Mouse (Mus musculus) left cerebral cortex, postnatal 10 days (tissue): ENCODE measurements around the gene Psma5. TPM values are rescaled to one million over a fixed set of nuclear protein-coding genes. Genes with fewer than 3 reads are reported as not detected.

Experiments used
- DNase-seq, 2 experiments: peaks; one replicate each; pipeline ENCODE4 v3.0.0; 2021 to 2022; ENCODE audit warnings: low spot score in 2 of 2, mixed read lengths in 1 of 2; ENCODE audit errors: extremely low spot score in 1 of 2
- intact Hi-C: fragments of 180-260 bp; cut with DNase I; formaldehyde crosslinking; loops from one replicate; pipeline ENCODE4 v1.15.1; 2025
- total RNA-seq, 2 experiments: library from RNA; stranded (reverse); gene quantifications; 2 replicates each; pipeline ENCODE4 v1.2.3; 2021

Psma5 gene
- total RNA-seq, 2 experiments from 2014 or later: 91.4 to 92.5 TPM

GRCm38 (mm10) chr3:108327275-108327674 is 70.5 kb downstream of the Psma5 start:
- intact Hi-C loops: loop anchor here (5.0 kb wide), 1 partner anchor 40 kb away; no protein-coding TSS in a partner anchor
- DNase-seq: no peak

GRCm38 (mm10) chr3:108327916-108328315 is 71.2 kb downstream of the Psma5 start:
- no peak for DNase-seq
- intact Hi-C loops: loop anchor here (5.0 kb wide), 1 partner anchor 41 kb away; no protein-coding TSS in a partner anchor

- peak; percentile 45 to 76 for DNase-seq
- intact Hi-C loops: loop anchor here (5.0 kb wide), 1 partner anchor 41 kb away; no protein-coding TSS in a partner anchor
These were observed 71.7 kb downstream of the Psma5 start for GRCm38 (mm10) chr3:108328441-108328841.

Other genes starting within 250 kb of the Psma5 start
- gene Gstm1, start 239.0 kb upstream of the Psma5 start, total RNA-seq: 10 to 100 TPM; 54.5 to 67.8 TPM
- 10 to 100 TPM; 13.2 to 13.5 TPM for gene Gstm4, start 212.0 kb upstream of the Psma5 start, total RNA-seq
- gene Ampd2, start 170.3 kb upstream of the Psma5 start, total RNA-seq: 10 to 100 TPM; 51.8 to 53.7 TPM
- not detected for gene Gnat2, start 164.1 kb upstream of the Psma5 start, total RNA-seq
- 10 to 100 TPM; 46.6 to 50.9 TPM for gene Gnai3, start 110.8 kb upstream of the Psma5 start, total RNA-seq
- 10 to 100 TPM; 20.4 to 21.3 TPM for gene Gpr61, start 102.0 kb upstream of the Psma5 start, total RNA-seq
- gene Amigo1, start 70.6 kb upstream of the Psma5 start, total RNA-seq: 10 to 100 TPM; 36.4 to 38.5 TPM
- gene Cyb561d1, start 55.7 kb upstream of the Psma5 start, total RNA-seq: 10 to 100 TPM; 11.0 to 12.7 TPM
- gene Atxn7l2, start 46.0 kb upstream of the Psma5 start, total RNA-seq: 10 to 100 TPM; 22.2 to 24.8 TPM
- gene Sypl2, start 30.3 kb upstream of the Psma5 start, total RNA-seq: 1 to 10 TPM; 1.1 to 1.3 TPM
- gene Sort1, start 27.2 kb downstream of the Psma5 start, total RNA-seq: 100 to 1,000 TPM; 176 to 177 TPM
- gene Mybphl, start 108.0 kb downstream of the Psma5 start, total RNA-seq: not detected
- 1 to 10 TPM; 6.9 to 10.0 TPM for gene Psrc1, start 126.9 kb downstream of the Psma5 start, total RNA-seq
- 100 to 1,000 TPM; 168 to 169 TPM for gene Celsr2, start 158.6 kb downstream of the Psma5 start, total RNA-seq
- 100 to 1,000 TPM; 212 to 216 TPM for gene Sars, start 188.3 kb downstream of the Psma5 start, total RNA-seq